Mouse (Mus musculus): ENCODE measurements around the gene Tuba3b.

GRCm38 (mm10) chr6:145581366-145582170 lies 34.0 kb upstream of the Tuba3b start:
- TF ChIP-seq CTCF (IDR thresholded peaks at IDR 0.05; ENCODE audit: borderline replicate concordance, insufficient read depth, low read length) (no peak), POLR2A (IDR thresholded peaks at IDR 0.05; ENCODE audit: low read depth, low read length) (no peak)

Measured in embryonic fibroblast, embryonic 13.5 days (primary cell).